Mouse (Mus musculus) kidney, postnatal 0 days (tissue): ENCODE measurements at regions not wholly inside any gene's neighbourhood (a gene's known extent, or its start where the extent isn't known, plus 50 kb on each side); places are given as distances from the start of the nearest gene placed in this dataset.

ENCODE experiments used
- ATAC-seq: fragments of 200-750 bp; cut with Nextera tagmentation; replicated peaks from 2 replicates; pipeline ENCODE4 v1.8.0; 2017; ENCODE audit warnings: low read depth, moderate number of reproducible peaks, moderate TSS enrichment, moderate library complexity; ENCODE audit not compliant: low FRiP score
- DNase-seq: peaks from one replicate; pipeline ENCODE4 v3.0.0-alpha.2; 2016; ENCODE audit warnings: low spot score
- H3K27ac ChIP-seq: fragments of 300-500 bp; sonication (generic); 2 replicates; pipeline ENCODE4 v1.5.1; 2014; ENCODE audit warnings: mild to moderate bottlenecking
- H3K27me3 ChIP-seq: fragments of 300-500 bp; sonication (generic); 2 replicates; pipeline ENCODE4 v1.6.1; 2014; ENCODE audit warnings: low read length, mixed read lengths; ENCODE audit not compliant: insufficient read depth
- H3K36me3 ChIP-seq: fragments of 300-500 bp; sonication (generic); 2 replicates; pipeline ENCODE4 v1.6.1; 2014; ENCODE audit warnings: low read length, mixed read lengths; ENCODE audit not compliant: insufficient read depth
- H3K4me1 ChIP-seq: fragments of 300-500 bp; sonication (generic); replicated peaks from 2 replicates; pipeline ENCODE4 v1.6.1; 2014; ENCODE audit warnings: antibody characterized with exemption, low read length, mixed read lengths; ENCODE audit not compliant: insufficient read depth
- H3K4me2 ChIP-seq: fragments of 300-500 bp; sonication (generic); 2 replicates; pipeline ENCODE4 v1.6.1; 2014; ENCODE audit warnings: mild to moderate bottlenecking, low read length, moderate library complexity, mixed read lengths
- H3K4me3 ChIP-seq: fragments of 300-500 bp; sonication (generic); replicated peaks from 2 replicates; pipeline ENCODE4 v1.5.1; 2014; ENCODE audit warnings: low read depth, low read length
- H3K9ac ChIP-seq: fragments of 300-500 bp; sonication (generic); 2 replicates; pipeline ENCODE4 v1.6.1; 2014; ENCODE audit warnings: low read depth, low read length
- H3K9me3 ChIP-seq: fragments of 300-500 bp; sonication (generic); replicated peaks from 2 replicates; pipeline ENCODE4 v1.6.1; 2016; ENCODE audit warnings: low read length, inconsistent platforms, mixed read lengths
- CTCF ChIP-seq: IDR thresholded peaks from 2 replicates; pipeline ENCODE4 v1.5.1; 2016; ENCODE audit warnings: antibody characterized with exemption, low read depth, mild to moderate bottlenecking, moderate library complexity
- WGBS: fragments of 180-500 bp; shearing (Covaris S2); extraction: QIAGEN DNeasy Blood & Tissue Kit; methylation state at CpG from one replicate; pipeline ENCODE4 v1.1.7; 2014; 5-methylcytosine and 5-hydroxymethylcytosine counted together

DNA sequence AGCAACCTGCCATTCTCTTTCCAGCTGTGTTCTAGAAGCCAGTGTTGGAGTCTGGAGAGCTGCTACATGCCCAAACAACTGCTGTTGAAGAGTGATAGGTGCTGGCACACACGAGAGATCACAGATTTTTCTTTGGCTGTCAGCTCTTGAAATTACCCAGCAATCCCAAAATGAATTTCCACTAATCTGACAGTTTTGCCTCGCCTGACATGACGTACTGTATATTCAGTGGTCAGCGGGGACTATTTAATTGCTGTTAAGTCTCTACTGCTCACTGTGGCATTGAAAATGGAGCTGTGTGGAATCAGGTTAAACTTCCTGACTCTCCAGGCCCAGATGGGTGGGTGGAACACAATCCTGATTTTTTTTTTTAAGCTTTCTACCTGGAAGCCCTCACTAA, 222.5 kb downstream of the Gm11011 start:
- H3K9me3 ChIP-seq: no peaks in the 10 kb centered on the region; the same call in 1 of the 2 replicates
- no peak overlapping the region for H3K4me3 ChIP-seq
- H3K27ac ChIP-seq: no peak overlapping the region
- H3K36me3 ChIP-seq: no peaks in the 10 kb centered on the region
- 40% methylated on average over 4 of the region's 4 CpGs for WGBS
- no peaks in the 10 kb centered on the region for H3K27me3 ChIP-seq
- no peak for TF ChIP-seq CTCF
- no peak overlapping the region for H3K9ac ChIP-seq
- no peaks in the 10 kb centered on the region for H3K4me1 ChIP-seq
- DNase-seq (no peak), ATAC-seq (no peak)
- H3K4me2 ChIP-seq: no peak overlapping the region

DNA sequence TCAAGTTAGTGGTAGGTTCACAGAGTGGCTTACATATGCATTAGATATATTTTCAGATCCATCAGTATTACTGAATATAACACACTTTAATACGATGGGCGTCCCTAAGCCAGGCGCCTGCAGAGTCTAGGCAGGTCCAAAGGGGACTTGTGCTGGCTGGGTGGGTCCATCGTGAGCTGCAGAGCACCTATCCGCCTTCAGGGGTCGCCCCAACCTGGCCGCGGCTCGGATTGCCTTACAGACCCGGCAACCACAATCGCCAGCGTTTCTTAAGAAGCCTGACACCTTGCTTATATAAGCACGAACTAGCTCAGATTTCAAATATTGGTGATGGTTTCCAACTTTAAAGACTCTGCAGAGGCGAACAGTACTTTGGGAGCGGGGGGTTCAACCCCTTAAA, 227.3 kb downstream of the Gm11011 start:
- no peaks in the 10 kb centered on the region for H3K36me3 ChIP-seq
- H3K4me1 ChIP-seq: no peaks in the 10 kb centered on the region
- no peaks in the 10 kb centered on the region; the same call in 1 of the 2 replicates for H3K9me3 ChIP-seq
- peak; percentile 70 for TF ChIP-seq CTCF
- DNase-seq: peak; percentile 72
- H3K4me2 ChIP-seq: peak overlapping the region; percentile 39
- ATAC-seq: no peak
- H3K9ac ChIP-seq: no peak overlapping the region
- H3K27me3 ChIP-seq: no peaks in the 10 kb centered on the region
- WGBS: 15% methylated on average over 15 of the region's 15 CpGs
- H3K27ac ChIP-seq: no peak overlapping the region
- no peak overlapping the region for H3K4me3 ChIP-seq

DNA sequence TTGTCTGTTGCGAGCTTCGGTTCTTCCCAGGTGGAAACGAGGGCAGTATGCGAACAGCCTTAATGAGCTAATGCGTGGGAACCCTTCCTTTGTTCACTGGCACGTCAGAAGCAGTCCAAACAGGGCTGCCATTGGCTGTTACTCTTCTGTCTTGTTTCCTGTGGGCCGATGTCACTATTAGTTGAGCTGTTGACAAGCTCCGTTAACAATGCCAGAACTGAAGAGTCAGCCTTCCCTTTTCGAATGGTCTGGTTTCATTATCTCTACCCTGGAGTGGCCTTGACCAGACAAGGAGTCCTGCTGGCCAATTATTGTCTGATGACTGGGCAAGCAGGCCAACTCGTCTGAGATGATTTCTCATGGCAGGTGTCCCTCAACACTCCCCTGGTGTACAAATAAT, 230.1 kb downstream of the Gm11011 start:
- 82% methylated on average over 10 of the region's 10 CpGs for WGBS

GRCm38 (mm10) chr2:169351547-169351946, 236.0 kb downstream of the Gm11011 start:
- H3K27me3 ChIP-seq: no peaks in the 10 kb centered on the region
- no peak overlapping the region for H3K4me3 ChIP-seq
- no peak for ATAC-seq
- no peaks in the 10 kb centered on the region for H3K36me3 ChIP-seq
- TF ChIP-seq CTCF: no peak
- DNase-seq: no peak
- 78% methylated on average over 7 of the region's 7 CpGs for WGBS
- H3K4me1 ChIP-seq: no peaks in the 10 kb centered on the region
- no peaks in the 10 kb centered on the region for H3K9me3 ChIP-seq
- H3K9ac ChIP-seq: no peak overlapping the region
- no peak overlapping the region for H3K27ac ChIP-seq
- no peak overlapping the region for H3K4me2 ChIP-seq

More for the DNA sequence above, 230.1 kb downstream of the Gm11011 start:
- Histone ChIP-seq H3K9me3 (no peaks in the 10 kb centered on the region), H3K4me2 (no peak overlapping the region), H3K36me3 (no peaks in the 10 kb centered on the region), H3K4me3 (no peak overlapping the region), H3K27me3 (no peaks in the 10 kb centered on the region), H3K9ac (no peak overlapping the region), H3K27ac (no peak overlapping the region), H3K4me1 (no peaks in the 10 kb centered on the region)
- no peak for ATAC-seq
- no peak for DNase-seq
- no peak for TF ChIP-seq CTCF

DNA sequence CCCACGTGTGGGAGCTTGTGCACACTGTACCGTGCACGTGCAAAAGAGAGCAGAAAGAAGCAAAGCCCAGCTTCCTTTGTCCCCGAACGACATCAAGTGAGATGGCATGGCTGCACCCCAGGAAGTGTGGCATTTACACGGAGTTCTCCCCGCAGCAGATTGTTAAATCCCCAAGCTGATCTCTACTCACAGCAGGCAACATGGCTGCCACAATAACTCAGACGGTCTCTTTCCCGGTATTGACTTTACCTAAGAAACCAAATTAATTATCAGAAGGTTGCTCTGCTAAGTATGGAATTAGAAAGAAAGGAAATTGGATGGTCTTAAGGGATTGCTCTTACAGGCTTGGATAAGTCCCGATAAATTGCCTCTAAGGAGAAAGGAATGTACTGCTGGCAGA, 241.4 kb downstream of the Gm11011 start:
- Histone ChIP-seq H3K9ac (no peak overlapping the region), H3K4me2 (no peak overlapping the region), H3K36me3 (no peaks in the 10 kb centered on the region), H3K4me1 (no peaks in the 10 kb centered on the region), H3K9me3 (no peaks in the 10 kb centered on the region), H3K27me3 (no peaks in the 10 kb centered on the region), H3K27ac (no peak overlapping the region), H3K4me3 (no peak overlapping the region)
- TF ChIP-seq CTCF: no peak
- 72% methylated on average over 10 of the region's 10 CpGs for WGBS
- DNase-seq (no peak), ATAC-seq (no peak)

GRCm38 (mm10) chr2:169319521-169319920, 268.0 kb downstream of the Gm11011 start:
- DNase-seq: no peak
- no peak overlapping the region for H3K4me3 ChIP-seq
- no peak overlapping the region for H3K27ac ChIP-seq
- no peaks in the 10 kb centered on the region for H3K27me3 ChIP-seq
- H3K9ac ChIP-seq: no peak overlapping the region
- no peaks in the 10 kb centered on the region for H3K4me1 ChIP-seq
- no peak overlapping the region for H3K4me2 ChIP-seq
- no peak for ATAC-seq
- 76% methylated on average over 5 of the region's 5 CpGs for WGBS
- TF ChIP-seq CTCF: no peak
- no peaks in the 10 kb centered on the region for H3K9me3 ChIP-seq
- H3K36me3 ChIP-seq: no peaks in the 10 kb centered on the region

GRCm38 (mm10) chr2:169314396-169314930, 273.1 kb downstream of the Gm11011 start:
- Histone ChIP-seq H3K27ac (no peak overlapping the region), H3K36me3 (no peaks in the 10 kb centered on the region), H3K4me1 (no peaks in the 10 kb centered on the region), H3K27me3 (no peaks in the 10 kb centered on the region), H3K4me2 (no peak overlapping the region), H3K9ac (no peak overlapping the region), H3K4me3 (no peak overlapping the region), H3K9me3 (no peaks in the 10 kb centered on the region)
- no peak for TF ChIP-seq CTCF
- WGBS: 40% methylated on average over 2 of the region's 2 CpGs
- ATAC-seq (no peak), DNase-seq (no peak)
